Mouse (Mus musculus) splenic B cell, adult 2 months (primary cell): ENCODE data around the gene Kcna7.
A peak's percentile ranks its signal among the peaks of the same experiment; 100 is the strongest.

ENCODE experiments used
- DNase-seq: peaks from one replicate; pipeline ENCODE4 v3.0.0-alpha.2; 2011; ENCODE audit warnings: low read depth, low spot score
- H3K27me3 ChIP-seq: 2 replicates; pipeline ENCODE4 v1.6.1; 2012; ENCODE audit warnings: mild to moderate bottlenecking, low read length, moderate library complexity, mixed read lengths; ENCODE audit not compliant: control insufficient read depth, poor library complexity, insufficient read depth, severe bottlenecking
- H3K36me3 ChIP-seq: 2 replicates; pipeline ENCODE4 v1.6.1; 2012; ENCODE audit warnings: mild to moderate bottlenecking, low read length, moderate library complexity, mixed read lengths; ENCODE audit not compliant: control insufficient read depth, poor library complexity, insufficient read depth, severe bottlenecking

The Kcna7 gene

DNA sequence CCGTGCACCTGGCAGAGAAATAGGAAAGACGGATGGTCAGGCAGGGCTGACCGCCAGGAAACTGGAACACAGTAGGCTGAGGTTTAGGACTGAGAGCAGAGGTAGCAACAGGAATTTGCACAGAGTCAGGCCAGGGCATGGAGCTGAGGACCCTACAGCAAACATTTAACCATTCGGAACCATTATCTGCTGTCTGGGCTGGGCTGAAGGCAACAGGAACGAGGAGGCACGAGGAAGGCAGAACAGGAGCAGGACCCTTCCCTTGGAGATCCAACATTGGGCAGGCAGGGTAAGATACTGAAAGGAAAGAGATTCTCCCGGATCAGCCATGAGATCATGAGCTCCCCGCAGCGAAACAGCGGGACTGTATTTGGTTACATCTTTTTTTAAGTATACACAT, 2.4 kb downstream of the Kcna7 start:
- no peaks in the 10 kb centered on the region for H3K36me3 ChIP-seq

DNA sequence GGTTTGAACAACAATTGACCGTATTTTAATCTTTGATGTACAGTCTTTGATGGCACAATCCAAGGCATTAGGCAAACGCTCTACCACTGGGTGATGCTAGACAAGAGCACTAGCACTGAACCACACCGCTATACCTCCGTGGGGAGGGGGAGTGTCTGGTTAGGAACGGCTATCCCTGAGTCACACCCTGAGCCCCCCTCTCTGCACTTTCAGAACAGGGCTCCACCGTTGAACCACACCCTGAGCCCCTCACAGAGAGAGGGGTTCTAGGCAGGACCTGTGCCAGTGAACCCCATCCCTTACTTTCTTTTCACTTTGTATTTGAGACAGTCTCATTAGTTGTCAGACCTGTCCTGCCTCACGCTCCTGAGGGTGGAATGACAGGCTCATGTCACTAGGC, 2.9 kb downstream of the Kcna7 start:
- no peaks in the 10 kb centered on the region; the same call in 1 of the 2 replicates for H3K27me3 ChIP-seq
- H3K36me3 ChIP-seq: no peaks in the 10 kb centered on the region
- DNase-seq: no peak

More for the DNA sequence above, 2.4 kb downstream of the Kcna7 start:
- no peaks in the 10 kb centered on the region; the same call in 1 of the 2 replicates for H3K27me3 ChIP-seq
- no peak for DNase-seq

DNA sequence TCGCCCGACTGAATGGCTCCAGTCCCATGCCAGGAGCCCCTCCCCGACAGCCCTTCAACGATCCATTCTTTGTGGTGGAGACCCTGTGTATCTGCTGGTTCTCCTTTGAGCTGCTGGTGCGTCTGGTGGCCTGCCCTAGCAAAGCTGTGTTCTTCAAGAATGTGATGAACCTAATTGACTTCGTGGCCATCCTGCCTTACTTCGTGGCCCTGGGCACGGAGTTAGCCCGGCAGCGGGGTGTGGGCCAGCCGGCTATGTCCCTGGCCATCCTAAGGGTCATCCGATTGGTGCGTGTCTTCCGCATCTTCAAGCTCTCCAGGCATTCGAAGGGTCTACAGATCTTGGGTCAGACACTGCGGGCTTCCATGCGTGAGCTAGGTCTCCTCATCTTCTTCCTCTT, 3.5 kb downstream of the Kcna7 start:
- Histone ChIP-seq H3K27me3 (no peaks in the 10 kb centered on the region; the same call in 1 of the 2 replicates), H3K36me3 (no peaks in the 10 kb centered on the region)
- no peak for DNase-seq

DNA sequence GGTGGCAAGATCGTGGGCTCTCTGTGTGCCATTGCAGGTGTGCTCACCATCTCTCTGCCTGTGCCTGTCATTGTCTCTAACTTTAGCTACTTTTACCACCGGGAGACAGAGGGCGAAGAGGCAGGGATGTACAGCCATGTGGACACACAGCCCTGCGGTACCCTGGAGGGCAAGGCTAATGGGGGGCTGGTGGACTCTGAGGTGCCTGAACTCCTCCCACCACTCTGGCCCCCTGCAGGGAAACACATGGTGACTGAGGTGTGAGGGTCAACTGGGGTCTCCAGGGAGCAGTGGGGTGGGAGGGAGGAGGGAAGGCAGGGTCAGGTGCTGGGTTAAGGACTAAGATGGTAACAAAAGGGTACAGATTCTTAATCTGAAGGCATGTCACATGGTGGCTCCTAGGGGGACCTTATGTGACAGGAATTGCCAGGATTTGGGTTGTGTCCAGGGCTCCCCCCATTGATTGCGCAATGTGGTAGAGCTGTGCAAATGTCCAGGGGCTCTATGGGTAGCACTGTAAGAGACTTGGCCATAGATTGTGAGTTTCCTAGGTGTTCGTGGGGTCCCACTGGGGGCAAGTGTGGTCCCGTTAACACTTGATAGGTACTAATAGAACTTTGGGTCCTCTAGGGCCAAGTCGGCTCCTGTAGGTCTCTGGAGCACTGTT, 4.2 kb downstream of the Kcna7 start:
- no peaks in the 10 kb centered on the region for H3K36me3 ChIP-seq
- no peak for DNase-seq
- no peaks in the 10 kb centered on the region; the same call in 1 of the 2 replicates for H3K27me3 ChIP-seq

DNA sequence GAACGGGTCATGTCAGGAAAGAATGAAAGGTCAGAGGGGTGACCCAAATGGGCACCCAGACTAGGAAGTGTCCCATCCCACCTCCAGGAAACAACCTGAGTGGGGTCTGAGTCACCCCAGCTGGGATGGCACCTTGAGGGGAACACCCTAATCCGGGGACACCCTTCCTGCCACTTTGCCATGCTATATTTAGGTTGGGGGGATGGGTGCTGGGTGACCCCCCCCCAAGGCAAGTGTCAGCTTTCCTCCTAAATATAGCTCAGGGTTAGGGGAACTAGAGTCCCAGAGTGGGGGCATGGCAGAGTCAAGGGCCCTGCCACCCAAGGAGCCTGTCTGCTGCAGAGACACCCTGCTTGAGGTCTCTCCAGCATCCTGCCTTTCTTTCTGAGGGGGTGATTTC, 7.0 kb downstream of the Kcna7 start:
- Histone ChIP-seq H3K27me3 (no peaks in the 10 kb centered on the region; the same call in 1 of the 2 replicates), H3K36me3 (no peaks in the 10 kb centered on the region)
- no peak for DNase-seq

DNA sequence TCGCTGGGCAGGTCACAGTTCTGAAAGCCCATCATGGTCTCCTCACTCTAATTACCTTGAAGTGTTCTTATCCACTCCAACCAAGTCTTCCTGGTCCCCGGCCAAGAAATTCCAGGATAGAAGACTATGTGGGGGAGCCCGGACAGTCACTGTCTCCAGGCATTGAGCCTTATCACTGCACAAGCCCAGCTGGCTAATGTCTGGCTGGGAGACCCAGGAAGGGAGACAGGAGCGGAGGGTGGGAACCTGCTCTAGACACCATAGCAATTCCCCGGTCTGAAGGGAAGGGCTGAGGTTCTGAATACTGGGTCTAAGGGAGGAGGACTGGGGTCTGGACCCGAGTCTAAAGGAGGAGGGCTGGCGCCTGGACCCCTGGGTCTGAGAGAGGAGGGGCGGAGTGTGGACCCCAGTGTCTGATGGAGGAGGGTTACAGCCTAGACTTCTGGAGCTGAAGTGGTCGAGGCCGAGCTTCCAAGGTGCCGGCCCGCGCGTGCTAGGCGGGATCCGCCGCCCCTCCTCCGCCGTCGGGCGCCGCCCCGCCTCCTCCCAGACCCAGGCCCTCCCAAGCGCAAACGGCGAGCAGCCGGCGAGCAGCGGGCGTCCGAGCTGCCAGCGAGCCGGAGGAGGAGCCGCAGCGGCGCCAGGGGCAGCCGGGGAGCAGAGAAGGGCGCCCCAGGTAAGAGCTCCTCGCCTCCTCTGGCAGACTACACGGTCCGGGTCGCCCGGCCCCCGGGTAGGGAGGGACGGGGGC, 7.8 kb downstream of the Kcna7 start, which contains the start of gene Ntf5:
TSS of gene Ntf5 (plus strand) at position 583 of the 751 bp plus-strand sequence.
- no peaks in the 10 kb centered on the region; the same call in 1 of the 2 replicates for H3K27me3 ChIP-seq
- H3K36me3 ChIP-seq: no peaks in the 10 kb centered on the region
- DNase-seq: no peak

DNA sequence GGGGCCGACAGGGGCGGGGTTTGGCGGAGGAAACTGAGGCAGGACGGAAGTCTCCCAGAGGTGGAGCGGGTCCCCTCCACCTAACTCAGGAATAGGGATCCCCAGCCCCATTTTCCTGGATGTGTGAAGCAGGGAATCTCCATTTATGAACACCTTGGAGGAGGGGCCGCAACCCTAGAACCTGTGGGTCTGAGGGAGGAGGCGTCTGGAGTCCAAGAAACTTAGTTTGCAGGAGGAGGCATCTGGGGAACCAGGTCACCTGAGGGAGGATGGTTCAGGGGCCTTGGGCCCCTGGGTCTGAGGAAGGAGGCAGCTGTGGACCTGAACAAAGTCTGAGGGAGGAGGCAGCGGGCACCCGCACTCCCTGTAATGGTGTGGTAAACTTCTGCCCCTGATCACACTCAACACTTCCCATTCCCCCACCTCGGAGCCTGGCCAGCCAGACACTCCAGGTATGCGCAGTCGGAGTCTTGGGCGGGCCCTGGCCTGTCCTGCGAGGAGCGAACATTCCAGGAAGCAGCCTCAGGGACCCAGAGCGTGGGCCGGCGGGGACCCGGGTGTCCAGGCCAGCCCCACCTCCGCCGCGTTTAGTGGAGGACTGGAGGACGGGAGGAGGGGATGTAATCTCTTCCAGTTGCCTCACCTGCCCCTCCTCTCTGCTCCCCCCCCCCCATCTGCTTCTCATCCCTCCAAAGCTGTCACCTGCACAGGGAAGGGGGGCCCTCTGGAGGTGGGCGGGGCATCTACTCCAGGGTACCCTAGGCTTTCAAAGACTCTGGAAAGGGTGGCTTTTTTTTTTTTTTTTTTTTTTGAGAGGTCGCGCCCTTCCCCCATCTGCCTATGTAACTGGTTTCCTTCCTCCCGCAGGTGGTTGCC, 8.6 kb downstream of the Kcna7 start:
- Histone ChIP-seq H3K36me3 (no peaks in the 10 kb centered on the region), H3K27me3 (no peaks in the 10 kb centered on the region; the same call in 1 of the 2 replicates)
- DNase-seq: no peak

DNA sequence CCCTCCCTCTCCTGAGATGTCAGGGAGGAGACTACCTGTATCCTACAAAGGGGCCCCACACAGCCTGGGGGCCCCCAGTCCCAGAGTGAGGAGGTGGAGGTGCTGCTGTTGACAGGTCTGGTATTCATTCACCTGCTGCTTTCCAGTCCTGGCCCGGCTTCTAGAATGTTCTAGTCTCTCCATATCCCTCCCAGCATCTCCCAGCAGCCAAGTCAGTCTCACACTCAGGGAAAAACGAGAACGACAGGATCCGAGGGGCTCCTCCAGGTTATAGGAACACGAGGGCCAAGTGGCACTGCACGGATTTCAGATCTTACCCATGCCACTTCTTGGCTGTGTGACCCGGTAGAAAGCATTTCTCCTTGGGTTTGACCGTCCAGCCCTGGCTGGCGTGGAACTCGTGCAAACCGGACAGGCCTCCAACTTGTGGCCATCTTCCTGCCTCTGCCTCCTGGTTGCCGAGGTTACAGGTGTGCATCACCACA, 9.3 kb downstream of the Kcna7 start:
- Histone ChIP-seq H3K36me3 (no peaks in the 10 kb centered on the region), H3K27me3 (no peaks in the 10 kb centered on the region; the same call in 1 of the 2 replicates)
- no peak for DNase-seq

DNA sequence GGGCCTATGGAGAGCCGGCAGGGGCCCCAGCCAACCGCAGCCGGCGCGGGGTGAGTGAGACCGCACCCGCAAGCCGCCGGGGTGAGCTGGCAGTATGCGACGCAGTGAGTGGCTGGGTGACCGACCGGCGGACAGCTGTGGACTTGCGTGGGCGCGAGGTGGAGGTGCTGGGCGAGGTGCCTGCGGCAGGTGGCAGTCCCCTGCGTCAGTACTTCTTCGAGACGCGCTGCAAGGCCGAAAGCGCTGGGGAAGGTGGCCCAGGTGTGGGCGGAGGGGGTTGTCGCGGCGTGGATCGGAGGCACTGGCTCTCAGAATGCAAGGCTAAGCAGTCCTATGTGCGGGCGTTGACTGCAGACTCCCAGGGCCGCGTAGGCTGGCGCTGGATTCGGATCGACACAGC, 10.2 kb downstream of the Kcna7 start:
- Histone ChIP-seq H3K36me3 (no peaks in the 10 kb centered on the region), H3K27me3 (no peaks in the 10 kb centered on the region; the same call in 1 of the 2 replicates)
- DNase-seq: peak; percentile 43

DNA sequence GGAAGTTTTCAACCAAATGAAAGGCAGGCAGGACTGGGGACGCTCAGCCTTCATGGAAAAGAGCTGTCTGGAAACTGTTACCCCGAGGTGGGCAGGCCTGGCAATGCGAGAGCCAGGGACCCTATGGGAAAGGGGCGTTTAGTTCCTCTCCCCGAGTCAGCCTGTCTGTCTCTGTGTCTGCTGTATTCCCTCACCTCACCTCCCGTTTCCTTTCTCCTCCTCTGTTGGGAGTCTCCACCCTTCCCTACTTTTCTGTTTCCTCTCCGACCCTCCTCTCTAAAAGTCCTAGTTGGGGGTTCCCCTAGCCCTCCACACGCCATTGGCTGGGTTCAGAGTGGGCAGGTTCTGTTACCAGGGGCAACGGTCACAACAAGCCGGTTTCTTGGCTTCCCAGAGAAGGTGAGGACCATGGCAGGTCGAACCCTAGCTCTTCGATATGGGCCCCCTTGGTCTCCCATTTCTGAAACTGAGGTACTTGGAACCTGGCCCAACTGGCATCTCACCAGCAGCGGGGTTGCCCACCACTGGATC, 12.6 kb downstream of the Kcna7 start:
- no peaks in the 10 kb centered on the region for H3K27me3 ChIP-seq

DNA sequence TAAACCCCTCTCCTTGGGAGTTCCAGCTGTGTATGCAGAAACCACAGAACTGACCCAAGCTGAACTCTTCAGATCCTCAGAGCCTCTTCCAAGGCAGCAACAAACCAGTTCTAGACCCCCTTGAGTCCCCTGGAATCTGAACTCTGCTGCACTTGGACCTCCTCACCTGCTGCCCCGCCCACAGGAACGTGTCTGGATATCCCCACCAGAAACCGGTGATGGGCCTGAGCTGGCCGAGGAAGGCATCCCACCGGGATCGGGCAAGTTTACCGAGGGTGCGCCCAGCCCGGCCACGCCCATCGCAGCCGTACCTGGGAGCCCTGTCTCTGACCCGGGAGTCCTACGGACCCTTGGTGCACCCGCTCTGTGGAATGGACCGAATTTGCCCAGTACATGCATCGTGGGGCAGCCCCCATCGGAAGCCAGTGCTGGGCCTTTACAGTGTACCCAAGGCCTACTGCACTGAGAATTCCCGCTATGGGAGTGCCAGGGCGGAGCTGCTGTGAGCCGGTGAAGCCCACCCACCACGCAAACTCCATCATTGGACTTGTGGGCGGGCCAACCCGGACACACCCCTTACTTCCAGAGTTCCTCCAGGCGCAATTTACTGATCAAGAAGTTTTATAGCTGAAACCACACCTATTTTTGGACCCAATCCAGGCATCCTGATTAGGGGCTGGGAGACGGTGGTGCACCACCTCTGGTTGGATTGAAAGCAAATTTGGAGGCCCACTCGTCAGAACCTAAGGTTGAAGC, 14.6 kb downstream of the Kcna7 start:
- H3K27me3 ChIP-seq: no peaks in the 10 kb centered on the region
- DNase-seq: no peak
- H3K36me3 ChIP-seq: peaks cover 19% of the 10 kb centered on the region

More for the DNA sequence above, 12.6 kb downstream of the Kcna7 start:
- no peak for DNase-seq
- H3K36me3 ChIP-seq: peaks cover 16% of the 10 kb centered on the region

DNA sequence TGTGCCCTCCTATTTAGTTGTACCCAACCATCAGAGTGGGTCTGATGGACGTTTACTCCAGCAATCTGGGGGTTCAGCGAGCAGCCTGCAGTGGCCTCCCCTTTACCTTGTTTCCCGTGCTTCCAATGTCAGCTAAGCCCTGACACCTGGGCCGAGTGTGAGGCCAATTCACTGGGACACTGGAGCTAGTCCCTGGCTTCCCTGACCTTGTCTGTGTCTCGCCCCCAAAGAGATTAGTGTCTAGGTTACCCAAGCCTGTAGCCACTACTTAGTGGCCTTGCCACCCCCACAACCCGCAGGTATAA, 15.1 kb downstream of the Kcna7 start, which contains the start of gene Lhb:
TSS of gene Lhb (plus strand) at position 206 of the 305 bp plus-strand sequence.
- Histone ChIP-seq H3K36me3 (peaks cover 19% of the 10 kb centered on the region), H3K27me3 (no peaks in the 10 kb centered on the region)
- DNase-seq: no peak

DNA sequence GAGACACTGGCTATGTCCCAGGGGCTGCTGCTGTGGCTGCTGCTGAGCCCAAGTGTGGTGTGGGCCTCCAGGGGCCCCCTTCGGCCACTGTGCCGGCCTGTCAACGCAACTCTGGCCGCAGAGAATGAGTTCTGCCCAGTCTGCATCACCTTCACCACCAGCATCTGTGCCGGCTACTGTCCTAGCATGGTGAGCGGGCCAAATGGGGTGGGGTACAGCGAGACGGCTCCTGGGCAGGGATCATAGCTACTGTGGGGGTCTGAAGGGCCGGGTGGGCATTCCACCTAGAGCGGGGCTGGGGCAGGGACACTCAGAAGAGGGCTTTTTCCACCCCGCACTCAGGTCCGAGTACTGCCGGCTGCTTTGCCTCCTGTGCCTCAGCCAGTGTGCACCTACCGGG, 15.7 kb downstream of the Kcna7 start:
- Histone ChIP-seq H3K36me3 (peaks cover 19% of the 10 kb centered on the region), H3K27me3 (no peaks in the 10 kb centered on the region)
- DNase-seq: no peak

DNA sequence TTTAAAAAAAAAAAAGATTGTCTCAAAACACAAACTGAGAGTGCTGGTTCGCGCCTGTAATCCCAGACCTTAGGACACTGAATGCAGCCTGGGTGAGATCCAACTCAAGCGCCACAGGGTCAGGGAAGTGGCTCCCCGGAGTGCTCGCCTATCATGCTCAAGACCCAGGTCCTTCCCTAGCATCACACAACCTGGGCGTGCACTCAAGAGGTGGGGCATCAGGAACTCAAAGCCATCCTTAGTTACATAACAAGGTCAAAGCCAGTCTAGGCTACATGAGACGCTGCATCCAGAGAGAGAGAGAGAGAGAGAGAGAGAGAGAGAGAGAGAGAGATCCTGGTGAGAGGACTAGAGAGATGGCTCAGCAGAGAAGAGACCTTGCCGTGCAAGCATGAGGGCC, 21.1 kb downstream of the Kcna7 start:
- DNase-seq: no peak
- no peaks in the 10 kb centered on the region for H3K27me3 ChIP-seq
- peaks cover 18% of the 10 kb centered on the region for H3K36me3 ChIP-seq
